Mouse (Mus musculus) MEL-GATA-1-ER (cell line): ENCODE results near the gene Ccr7.

ENCODE experiments used
- DNase-seq: peaks from one replicate; pipeline ENCODE4 v3.0.0-alpha.2; 2012; ENCODE audit warnings: low read depth; ENCODE audit errors: extremely low read depth

Gene Ccr7

DNA sequence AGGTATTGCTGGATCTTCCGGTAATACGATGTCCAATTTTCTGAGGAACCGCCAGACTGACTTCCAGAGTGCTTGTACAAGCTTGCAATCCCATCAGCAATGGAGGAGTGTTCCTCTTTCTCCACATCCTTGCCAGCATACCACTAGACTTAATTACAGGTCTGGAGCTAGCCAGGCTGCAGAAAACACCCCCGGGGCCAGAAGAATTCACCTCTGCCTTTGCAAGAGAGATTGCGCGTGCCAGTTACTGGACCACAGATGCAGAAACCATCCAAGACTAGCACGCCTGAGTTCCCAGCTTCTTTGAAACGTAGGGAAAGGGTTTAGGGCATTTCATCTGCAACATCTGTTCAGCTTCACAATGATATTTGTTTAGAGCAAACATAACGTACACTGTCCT lies 15.9 kb downstream of the Ccr7 start:
- DNase-seq: no peak

DNA sequence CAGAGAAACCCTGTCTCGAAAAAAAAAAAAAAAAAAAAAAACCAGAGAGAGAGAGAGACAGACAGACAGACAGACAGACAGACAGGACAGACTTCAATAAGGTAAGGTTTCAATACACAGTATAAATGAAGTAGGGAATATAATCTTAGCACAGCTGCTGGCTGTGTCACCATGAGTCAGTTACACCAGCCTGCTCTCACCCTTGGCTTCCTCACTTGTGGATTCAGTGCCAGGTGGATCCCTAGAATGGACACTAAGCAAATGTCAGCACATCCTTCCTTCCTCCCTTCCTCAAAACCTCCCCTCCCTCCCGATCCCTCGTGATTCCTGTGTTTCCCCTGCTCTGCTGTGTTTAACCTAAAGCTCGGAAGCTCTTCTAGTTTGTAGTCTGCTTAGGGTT lies 17.5 kb downstream of the Ccr7 start:
- no peak for DNase-seq

DNA sequence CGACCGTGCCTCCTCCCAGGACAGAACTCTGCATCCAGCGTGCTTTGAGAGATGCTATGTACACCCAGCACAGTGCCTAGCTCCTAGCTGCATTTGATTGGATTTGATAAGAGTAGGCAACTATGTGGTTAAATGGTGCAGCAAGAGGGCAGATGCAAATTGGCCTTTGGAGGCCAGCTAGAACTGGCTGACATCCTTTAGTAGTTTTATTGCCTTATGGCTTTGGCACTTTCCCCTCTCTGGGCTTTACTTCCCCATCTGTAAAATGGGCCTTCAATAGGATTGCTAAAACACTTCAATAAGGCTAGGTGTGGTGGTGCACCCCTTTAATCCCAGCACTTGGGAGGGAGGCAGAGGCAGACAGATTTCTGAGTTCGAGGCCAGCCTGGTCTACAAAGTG lies 17.9 kb downstream of the Ccr7 start:
- DNase-seq: no peak

DNA sequence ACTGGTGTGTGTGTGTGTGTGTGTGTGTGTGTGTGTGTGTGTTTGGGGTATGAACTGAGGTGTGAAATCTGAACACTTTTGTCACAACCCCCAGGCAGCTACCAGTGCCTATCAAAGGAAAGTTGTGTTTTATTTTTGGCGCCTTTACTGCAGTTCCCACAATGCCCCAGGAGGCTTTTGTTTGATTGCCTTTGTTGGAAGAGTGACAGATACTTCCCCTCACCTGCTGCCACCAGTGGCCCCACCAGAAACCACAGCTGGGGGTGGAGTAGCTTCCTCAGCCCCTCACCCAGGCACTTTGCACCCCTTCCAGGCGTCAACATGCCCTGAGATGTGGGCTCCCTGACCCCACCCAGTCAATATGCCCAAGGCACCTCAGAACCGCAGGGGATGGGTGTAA lies 18.5 kb downstream of the Ccr7 start:
- no peak for DNase-seq

DNA sequence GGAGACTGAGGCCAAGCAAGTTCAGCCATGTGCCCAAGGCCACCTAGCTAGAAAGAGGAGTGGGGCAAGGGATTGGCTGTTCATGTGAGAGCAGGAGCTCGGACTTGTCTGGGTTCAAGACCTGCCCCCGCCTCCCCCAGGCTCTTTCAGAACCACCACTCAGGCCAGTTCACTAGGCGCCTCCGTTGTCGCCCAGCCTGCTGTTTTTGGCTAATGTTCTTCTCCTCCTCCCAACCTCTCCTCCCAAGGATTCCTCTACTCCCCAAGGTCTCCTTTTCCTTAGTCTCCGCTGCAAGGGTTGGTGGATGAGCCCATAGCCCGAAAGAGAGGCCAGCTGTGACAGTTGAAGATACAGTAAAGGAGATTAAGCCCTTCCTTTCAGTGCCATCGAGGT lies 19.8 kb downstream of the Ccr7 start:
- DNase-seq: no peak

DNA sequence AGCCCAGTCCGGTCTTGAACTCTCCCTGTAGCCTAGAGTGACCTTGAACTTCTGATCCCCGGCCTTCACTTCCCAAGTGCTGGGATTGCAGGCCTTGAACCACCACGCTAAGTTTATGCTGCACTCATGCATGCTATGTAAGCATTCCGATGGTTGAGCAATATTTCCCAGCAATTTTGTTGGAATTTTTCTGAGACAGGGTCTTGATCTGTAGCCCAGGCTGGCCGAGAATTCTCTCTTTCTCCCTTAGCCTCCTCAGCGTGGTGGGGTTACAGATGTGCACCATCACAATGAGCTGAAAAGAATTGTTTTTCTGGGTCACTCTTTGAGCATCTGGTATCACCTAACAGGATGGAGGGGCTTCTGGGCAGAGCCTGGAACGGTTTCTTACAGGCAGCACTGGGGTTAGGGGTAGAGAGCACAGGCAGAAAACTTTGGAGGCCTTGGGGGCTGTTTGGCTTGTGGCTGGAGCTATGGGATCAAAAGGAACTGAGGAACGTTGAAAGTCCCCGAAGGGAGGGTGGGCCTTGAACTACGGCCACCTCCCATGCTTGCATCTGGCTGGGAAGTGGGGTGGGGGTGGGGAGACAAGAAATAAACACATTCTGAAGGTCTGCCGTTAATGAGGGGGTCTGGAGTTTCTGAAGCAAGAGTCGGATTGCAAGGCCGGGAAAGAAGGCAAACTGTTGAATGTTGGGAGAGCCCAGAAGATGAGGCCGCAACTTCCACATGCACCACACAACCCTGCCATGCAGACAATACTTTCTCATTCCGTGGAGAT lies 20.4 kb downstream of the Ccr7 start:
- no peak for DNase-seq

DNA sequence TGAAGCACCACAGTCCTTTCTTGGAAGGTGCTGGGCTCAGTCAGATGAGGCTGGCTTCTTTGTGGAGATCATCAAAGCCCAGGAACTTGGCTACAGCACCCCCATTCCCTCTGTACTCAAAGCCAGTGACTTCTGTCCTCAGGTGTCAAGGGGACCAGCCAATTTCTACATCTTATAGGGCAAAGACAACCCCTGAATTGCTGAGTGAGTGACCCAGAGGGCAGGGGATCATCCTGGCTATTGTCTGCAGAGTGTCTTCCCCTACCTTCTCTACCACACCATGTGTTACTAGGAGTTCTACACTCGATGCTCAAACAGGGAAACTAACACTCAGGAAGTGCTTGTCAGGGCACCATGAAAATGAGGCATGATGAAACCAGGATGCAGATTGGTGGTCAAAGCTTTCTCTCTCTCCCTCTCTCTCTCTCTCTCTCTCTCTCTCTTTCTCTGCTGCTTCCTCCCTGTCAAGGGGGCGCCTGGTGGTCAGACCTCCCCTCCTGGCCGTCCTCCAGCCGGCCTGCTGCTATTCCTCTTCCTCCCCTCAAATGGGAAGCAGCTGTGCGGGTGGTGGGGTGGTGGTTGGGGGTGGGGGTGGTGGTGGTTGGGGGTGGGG lies 21.5 kb downstream of the Ccr7 start:
- DNase-seq: no peak

DNA sequence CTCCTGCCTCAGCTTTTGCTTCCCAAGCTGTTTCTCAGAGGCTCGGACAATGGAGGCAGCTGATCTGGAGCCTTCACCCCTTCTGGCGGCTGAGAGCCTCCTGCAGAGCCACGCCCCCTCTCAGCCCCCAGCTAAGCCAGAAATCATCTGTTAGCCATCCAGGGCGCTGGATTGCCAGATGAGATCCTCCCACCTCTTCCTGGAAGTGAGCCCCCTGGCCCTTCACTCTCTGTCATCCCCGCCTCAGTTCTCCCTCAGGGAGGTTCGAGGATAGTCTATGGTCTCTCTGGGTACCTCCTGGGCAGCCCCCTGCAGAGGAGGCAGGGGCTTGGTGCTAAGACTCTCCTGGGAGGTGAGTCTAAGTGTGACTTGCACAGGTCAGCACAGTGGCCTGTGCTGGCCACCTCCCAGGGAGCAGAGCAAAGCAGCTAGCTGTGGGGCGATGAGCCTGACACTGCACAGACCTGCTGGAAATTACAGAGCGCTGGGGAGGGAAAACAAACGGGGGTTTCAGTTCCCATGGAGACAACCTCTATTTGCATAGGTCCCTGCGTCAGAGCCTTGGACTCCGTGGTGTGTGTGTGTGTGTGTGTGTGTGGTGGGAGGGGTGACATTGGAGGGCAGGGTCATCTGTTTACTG lies 22.7 kb downstream of the Ccr7 start:
- DNase-seq: no peak

DNA sequence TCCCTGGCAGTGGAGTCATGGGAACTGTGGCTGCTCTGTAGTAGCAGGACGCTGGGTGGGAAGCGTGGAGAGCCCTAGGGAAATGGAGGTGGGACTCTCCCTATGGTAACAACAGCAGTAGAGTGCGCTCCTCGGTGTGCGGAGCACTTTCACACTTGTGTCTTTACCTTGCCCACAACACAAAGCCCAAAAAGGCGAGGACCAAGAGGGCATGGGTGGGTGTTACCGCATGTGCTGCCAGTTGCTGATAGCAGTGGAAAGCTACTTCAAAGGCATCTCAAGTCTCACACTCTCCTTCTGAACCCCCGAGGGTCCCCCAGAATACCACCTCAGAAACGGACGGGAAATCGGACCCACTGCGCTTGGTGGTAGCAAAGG lies 23.4 kb downstream of the Ccr7 start:
- no peak for DNase-seq

DNA sequence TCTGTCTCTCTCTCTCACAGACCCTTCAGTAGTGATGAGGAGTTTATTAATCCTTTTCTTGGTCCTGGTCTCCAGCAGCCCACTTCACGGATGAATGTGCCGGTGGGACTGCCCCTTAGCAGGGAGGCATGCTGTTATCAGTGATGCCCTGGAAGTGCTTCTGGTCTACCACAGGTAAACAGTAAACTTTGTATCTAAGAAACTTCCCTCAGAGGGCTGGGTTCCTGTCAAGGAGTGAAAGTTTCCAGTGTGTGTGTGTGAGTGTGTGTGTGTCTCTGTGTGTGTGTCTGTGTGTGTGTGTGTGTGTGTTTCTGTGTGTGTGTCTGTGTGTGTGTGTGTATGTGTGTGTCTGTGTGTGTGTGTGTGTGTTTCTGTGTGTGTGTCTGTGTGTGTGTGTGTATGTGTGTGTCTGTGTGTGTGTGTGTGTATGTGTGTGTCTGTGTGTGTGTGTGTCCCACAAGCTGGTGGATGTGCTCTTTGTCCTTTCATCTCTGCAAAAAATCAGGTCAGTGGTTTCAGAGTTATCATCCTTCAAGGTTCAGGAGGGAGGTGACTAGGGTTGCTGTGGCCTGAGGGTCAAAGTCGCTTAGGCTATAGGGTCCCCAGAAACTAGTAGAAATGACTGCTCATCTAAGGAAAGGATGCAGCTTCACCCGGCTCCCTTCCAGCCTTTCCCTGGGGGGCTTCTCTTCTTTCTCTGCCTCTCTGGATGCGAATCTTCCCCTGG lies 24.0 kb downstream of the Ccr7 start:
- DNase-seq: no peak

DNA sequence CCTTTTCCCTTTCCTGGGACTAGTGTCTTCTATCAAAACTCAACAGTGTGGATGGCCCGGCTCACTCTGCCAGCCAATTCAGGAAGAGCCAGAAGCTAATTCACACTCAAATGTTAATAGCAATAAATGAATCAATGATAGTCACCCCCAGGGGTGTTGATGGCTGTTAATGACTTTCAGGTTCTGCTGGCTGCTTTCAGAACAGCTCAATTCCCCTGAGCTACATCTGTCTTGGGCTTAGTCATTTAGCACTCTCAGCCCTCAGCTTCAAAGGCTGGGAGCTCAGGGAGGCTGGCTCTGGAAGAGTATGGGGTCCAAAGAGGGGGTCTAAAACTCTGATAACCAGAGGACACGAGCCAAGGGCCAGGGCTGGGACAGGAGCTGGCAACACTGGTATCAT lies 25.6 kb downstream of the Ccr7 start:
- no peak for DNase-seq

DNA sequence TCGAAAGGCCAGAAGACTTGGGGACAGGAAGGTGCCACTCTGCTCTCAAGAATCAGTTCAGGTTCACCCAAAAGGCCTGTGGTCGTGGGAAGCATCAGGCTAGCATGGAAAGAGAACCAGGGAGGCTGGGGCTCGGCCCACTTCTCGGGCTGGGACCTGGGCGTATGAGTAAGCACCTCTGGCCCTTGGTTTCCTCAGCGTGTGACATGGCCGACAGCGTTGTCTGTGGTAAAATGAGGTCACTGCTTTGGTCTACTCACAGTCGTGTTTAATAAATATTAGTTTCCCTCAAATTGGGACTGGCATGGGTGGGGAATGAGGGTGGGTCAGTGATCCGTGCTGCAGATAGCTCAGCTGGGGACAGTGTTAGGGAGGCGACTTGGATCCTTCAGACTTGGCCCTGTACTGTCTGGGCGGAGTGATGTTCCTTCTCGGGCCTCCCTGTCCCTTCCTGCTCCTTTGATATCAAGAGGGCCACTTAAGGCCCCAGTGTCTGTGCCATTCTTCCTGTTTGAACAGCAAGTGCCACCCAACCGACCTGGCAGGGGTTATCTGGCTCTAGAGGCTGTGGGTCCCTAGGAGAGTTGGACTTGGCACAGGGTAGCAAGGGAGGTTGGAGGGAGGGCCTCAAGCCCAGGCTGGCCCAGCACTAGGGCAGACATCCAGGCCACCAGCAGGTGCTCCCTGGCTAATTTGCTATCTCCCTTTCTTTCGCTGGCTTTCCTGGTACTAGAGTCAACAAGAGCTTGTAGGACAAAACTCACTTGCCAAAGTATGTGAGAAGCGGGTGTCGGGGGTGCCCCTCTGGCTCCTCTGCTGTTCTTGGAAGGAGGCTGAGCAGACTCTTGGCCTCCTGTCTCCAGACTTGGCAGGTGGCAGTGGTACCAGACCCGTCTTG lies 26.8 kb downstream of the Ccr7 start:
- DNase-seq: no peak

DNA sequence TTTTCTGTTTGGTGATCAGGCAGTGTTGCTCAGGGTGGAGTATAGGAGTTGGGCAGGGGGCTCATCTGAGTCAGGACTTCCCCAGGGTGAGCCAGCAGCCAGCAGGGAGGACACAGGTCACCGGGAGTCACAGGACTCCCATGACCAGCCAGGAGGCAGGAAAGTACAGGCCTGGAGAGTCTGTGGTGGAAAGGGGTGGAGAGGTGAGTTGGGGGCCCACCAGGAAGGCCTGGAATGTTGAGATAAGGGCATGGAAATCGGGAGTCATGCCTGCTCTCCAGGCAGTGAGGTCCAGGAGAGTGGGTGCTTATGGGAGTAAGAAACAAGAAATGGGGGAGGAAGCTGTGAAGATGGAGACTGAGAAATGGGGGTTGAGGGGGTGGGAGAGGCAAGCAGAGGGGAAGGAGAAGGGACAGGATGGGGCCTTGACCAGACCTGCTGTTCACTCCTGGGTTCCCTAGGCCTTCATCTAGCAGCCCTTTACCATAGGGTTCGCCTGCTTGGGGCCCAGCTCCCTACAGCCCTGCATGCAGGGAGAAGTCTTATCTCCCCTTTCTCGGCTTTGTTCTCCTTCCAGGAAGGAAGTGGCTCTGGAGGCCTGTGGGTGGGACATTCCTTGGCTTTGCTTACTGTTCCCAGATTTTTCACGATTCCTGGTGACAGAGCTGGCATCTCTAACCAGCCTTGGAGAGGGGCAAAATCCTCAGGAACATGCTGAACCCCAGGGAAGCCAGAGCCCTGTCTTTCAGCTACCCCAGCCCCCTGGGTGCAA lies 28.2 kb downstream of the Ccr7 start:
- no peak for DNase-seq

DNA sequence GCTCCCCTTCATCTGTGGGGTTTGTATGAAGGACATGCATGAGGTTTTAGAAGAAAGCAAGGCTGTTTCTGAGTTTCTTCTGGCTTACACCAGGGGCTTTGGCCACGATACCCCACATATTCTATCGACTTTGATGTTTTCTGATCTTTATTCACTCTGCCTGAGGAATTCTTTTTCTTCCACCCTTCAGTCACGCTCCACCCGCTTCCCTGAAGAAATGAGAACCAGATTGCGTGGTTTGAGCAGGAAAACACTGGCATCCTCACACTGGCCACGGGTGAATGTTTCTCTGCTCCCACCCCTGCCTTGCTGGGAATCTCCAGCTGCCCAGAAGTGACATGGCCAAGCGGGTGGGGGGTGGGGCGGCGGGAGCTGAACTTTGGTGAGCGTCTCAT lies 30.2 kb downstream of the Ccr7 start:
- DNase-seq: no peak

DNA sequence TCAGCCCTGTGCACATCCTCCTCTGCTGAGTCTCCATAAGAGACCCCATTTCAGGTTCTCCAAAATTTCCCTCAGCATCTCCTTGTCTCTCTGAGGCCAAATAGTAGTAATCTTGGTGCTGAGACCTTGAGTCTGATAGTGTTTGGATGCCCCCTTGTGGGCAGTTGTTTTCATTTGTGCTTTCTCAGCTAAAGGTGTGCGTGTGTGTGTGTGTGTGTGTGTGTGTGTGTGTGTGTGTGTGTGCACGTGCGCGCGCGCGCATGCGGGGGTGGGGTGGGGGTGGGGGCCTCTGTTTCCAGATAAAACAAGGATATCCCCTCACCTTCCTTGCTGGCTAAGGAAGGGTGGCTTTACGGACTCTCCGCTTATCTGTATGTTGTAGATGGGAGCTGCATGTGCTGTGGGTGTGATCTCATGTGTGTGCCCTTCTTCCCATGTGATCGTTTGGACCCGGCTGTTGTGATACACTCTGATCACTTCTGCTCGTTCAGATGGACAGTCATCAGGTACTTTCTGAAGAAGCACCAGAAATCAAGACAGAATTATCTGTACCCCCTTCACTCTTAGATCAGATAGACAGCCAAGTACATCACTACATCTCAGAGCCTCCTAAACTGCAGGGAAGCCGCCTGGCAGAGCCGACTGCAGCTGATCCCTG lies 30.8 kb downstream of the Ccr7 start:
- peak; percentile 59 for DNase-seq

DNA sequence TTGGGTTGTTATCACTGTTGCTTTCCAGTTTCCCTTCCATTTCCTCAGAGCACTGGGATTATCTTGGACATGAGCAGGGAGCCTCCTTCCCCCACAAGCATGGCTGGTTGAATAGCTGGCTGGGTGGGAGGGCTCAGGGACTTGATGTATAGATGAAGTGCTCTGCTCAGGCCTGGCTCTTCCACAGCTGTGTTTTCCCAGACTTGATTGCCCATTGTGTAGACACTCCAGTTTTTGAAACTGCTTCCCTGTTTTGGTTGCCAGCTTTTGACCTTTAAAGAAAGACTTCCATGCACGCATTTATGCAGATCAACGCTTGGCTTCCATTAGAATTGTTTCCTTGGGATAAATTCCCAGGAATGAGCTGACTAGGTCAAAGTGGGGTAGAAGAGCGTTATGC lies 32.2 kb downstream of the Ccr7 start:
- no peak for DNase-seq

DNA sequence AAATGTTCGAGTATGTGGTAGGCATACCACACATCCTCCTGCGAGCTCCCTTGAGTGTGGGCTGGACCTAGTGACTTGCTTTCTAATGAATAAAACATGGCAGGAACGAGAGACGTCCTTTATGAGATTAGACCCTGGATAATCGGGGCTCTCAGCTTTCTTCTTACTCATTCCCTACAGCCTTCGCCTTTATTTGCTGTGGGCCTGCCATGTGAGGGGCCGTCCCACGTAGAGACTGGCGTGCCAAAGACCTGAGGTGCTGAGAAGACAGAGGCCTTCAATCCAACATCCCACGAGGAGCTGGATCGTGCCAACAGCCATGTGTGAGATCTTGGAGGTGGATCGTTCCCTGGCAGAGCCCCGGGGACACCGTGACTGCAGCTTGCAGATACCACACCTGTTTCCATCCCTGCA lies 33.7 kb downstream of the Ccr7 start:
- DNase-seq: no peak

DNA sequence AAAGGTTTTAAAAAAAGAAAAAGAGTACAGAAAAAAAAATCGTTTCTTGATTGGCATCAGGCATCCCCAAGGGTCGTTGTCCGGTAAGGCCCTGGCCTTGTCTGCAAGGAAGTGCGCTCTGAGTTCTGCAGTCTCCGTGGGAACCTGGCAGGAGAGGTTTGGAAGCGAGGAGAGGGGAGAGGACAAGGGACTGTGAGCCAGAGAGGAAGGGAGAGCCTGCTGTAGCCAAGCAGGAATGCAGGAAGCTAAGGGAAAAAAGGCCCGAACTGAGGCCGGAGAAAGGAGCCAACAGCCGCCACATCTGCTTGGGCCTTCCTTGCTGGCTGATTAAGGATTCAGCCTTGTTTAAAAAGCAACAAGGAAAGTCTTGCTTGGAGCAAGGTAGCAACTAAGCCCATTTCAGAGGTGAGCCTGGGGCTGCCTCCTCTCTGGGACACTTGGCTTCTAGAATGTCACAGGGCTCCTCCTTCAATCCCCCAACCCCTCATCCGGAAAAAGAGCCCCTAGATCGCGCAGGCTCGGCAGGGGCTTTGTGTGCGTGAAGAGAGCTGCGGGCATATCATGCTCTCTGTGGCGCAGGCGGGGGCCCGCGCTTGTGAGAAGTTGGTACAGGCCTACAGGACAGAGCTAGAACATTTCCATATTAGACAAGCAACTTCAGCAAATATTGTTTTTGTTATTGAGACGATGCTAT lies 34.2 kb downstream of the Ccr7 start:
- no peak for DNase-seq

DNA sequence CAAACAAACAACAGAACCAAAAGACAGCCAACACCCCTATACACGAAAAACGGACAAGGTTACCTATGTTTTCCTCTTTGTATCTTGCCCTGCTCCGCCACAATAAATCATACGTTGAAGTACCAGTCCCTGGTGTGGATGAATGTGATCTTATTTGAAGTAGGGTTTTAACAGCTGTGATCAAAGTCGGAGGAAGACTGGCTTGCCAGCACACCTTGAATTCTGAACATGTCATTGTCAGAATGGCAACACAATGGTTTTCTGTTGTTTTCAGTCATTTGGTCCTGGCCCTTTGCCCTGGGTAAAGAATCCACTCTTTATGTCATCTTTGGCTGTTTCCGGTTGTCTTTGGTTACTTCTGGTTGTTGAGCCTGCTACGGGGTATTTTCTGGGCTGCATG lies 35.9 kb downstream of the Ccr7 start:
- DNase-seq: no peak
